Mouse (Mus musculus) heart, embryonic 15.5 days (tissue): ENCODE measurements around the gene Med24. TPM values are rescaled to one million over a fixed set of nuclear protein-coding genes. Genes with fewer than 3 reads are reported as not detected.
"Not testable (repeated sequence)": the region's sequence is repeated elsewhere in the genome, so short reads cannot be mapped to it uniquely, and the experiment has no call there.

Experiments used
- ATAC-seq: fragments of 200-750 bp; cut with Nextera tagmentation; replicated peaks from 2 replicates; pipeline ENCODE4 v1.8.0; 2017; ENCODE audit warnings: low read depth, moderate TSS enrichment; ENCODE audit not compliant: insufficient number of reproducible peaks, insufficient read depth, low FRiP score
- H3K27ac ChIP-seq: fragments of 300-500 bp; sonication (generic); 2 replicates; pipeline ENCODE4 v1.5.1; 2015; ENCODE audit warnings: mild to moderate bottlenecking, inconsistent platforms
- H3K27me3 ChIP-seq: fragments of 300-500 bp; sonication (generic); 2 replicates; pipeline ENCODE4 v1.6.1; 2015; ENCODE audit warnings: inconsistent platforms
- H3K36me3 ChIP-seq: fragments of 300-500 bp; sonication (generic); 2 replicates; pipeline ENCODE4 v1.6.1; 2015; ENCODE audit warnings: mild to moderate bottlenecking, inconsistent platforms
- H3K4me1 ChIP-seq: fragments of 300-500 bp; sonication (generic); replicated peaks from 2 replicates; pipeline ENCODE4 v1.6.1; 2015; ENCODE audit warnings: inconsistent platforms
- H3K4me2 ChIP-seq: fragments of 300-500 bp; sonication (generic); 2 replicates; pipeline ENCODE4 v1.6.1; 2015; ENCODE audit warnings: inconsistent platforms, mild to moderate bottlenecking, moderate library complexity
- H3K4me3 ChIP-seq: fragments of 300-500 bp; sonication (generic); 2 replicates; pipeline ENCODE4 v1.5.1; 2015; ENCODE audit warnings: mild to moderate bottlenecking, inconsistent platforms
- H3K9ac ChIP-seq: fragments of 300-500 bp; sonication (generic); 2 replicates; pipeline ENCODE4 v1.6.1; 2015; ENCODE audit warnings: mild to moderate bottlenecking, inconsistent platforms
- H3K9me3 ChIP-seq: fragments of 300-500 bp; sonication (generic); replicated peaks from 2 replicates; pipeline ENCODE4 v1.6.1; 2016; ENCODE audit warnings: inconsistent platforms
- WGBS: fragments of 180-500 bp; shearing (Covaris S2); methylation state at CpG from one replicate; pipeline ENCODE4 v1.1.7; 2015; ENCODE audit warnings: mixed read lengths; 5-methylcytosine and 5-hydroxymethylcytosine counted together
- polyA plus RNA-seq: library from polyadenylated mRNA; unstranded; fragments of >200 nt; fragmentation: Nextera tagmentation; extraction: Ambion mirVana; gene quantifications from 2 replicates; pipeline ENCODE4 v1.2.1, GENCODE M21; 2015

Med24 gene
- polyA plus RNA-seq, 1 experiment from 2014 or later = 33.5 TPM

DNA sequence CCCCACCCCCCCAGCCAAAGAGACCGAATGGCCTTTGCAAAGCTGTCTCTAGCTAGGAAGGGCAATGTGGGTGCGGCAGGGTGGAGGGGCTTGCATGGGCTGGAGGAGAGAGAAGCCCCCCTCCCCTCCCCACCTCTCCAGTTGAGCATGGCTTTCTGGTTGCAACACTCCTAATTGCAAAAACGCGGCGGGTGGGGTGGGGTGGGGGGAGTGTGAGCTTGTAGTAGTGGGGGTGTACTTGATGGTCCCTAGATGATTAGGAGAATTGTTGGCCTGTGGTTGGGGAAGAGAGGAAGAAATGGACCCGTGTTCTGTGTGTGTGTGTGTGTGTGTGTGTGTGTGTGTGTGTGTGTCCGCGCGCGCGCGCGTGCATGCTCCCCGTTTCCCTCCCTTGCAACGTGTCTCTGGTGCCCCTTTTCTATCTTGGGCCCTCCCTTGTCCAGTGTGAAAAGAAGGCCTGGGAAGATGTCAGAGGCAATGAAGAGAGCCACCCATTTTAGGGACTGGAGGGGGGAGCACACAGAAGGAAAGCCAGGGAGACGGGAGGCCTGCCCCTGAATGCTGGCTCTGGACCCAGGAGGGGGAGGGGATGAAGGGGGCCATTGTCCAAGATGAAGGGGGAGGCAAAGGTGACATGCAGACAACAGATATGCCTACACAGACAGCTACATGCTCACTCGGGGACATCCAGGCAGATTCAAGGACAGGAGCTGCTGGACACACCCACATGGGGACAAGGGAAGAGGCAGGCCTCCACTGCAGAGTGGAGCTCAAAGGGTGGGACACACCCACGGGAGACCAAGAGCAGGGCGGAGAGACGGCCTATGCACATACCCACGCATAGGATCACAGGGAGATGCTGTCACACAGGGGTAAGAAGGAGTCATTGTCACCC, 13.4 kb upstream of the Med24 start:
- Histone ChIP-seq H3K36me3 (no peaks in the 10 kb centered on the region), H3K4me2 (peak overlapping the region; percentile 89), H3K9ac (peak overlapping the region; percentile 88), H3K27me3 (no peaks in the 10 kb centered on the region), H3K9me3 (no peaks in the 10 kb centered on the region), H3K4me3 (peak overlapping the region; percentile 79), H3K27ac (peak overlapping the region; percentile 96), H3K4me1 (peaks cover 70% of the 10 kb centered on the region)
- no peak for ATAC-seq
- WGBS = 1% methylated on average over 21 of the region's 21 CpGs

DNA sequence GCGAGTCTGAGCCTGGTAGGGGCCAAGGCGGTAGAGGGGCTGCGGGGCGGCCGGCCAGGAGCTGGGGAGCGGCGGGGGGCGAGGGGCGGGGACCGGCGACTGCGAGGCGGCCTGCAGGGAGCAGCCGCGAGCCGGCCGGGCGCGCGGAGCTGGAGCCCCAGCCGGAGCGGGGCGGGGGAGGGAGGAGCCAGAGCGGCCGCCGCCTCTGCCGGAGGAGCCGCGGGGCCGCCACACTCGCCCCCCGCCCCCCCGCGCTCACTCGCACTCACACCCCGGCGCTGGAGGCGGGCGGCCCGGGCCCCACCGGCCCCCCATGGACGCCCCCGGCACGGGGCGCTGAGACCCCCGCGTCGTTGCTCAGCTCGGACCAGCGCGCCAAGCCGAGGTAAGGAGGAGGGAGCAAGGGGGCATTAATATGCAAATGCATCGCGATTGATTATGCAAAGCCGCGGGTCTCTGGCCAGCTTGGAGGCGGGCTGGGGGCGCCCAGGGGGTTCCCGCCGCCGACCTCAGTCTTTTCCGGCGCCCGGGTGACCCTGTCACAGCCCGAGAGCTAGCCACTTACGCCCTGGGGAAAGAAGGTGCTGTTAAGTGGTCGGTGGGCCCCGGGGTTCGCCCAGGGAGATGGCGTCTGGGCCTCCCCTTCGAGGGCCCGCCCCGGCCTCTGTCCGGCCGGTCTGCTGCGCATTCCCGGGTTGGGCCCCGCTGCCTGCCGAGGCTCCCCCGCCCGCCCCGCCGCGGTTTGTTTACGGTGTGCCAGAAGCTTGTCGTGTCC, 12.6 kb upstream of the Med24 start:
- Histone ChIP-seq H3K9me3 (no peaks in the 10 kb centered on the region), H3K4me1 (peaks cover 63% of the 10 kb centered on the region), H3K9ac (peak overlapping the region; percentile 88), H3K4me3 (peak overlapping the region; percentile 79), H3K4me2 (peak overlapping the region; percentile 89), H3K36me3 (no peaks in the 10 kb centered on the region), H3K27me3 (no peaks in the 10 kb centered on the region), H3K27ac (peak overlapping the region; percentile 96)
- ATAC-seq = peak; percentile 76
- WGBS = under 1% methylated on average over 78 of the region's 86 CpGs

DNA sequence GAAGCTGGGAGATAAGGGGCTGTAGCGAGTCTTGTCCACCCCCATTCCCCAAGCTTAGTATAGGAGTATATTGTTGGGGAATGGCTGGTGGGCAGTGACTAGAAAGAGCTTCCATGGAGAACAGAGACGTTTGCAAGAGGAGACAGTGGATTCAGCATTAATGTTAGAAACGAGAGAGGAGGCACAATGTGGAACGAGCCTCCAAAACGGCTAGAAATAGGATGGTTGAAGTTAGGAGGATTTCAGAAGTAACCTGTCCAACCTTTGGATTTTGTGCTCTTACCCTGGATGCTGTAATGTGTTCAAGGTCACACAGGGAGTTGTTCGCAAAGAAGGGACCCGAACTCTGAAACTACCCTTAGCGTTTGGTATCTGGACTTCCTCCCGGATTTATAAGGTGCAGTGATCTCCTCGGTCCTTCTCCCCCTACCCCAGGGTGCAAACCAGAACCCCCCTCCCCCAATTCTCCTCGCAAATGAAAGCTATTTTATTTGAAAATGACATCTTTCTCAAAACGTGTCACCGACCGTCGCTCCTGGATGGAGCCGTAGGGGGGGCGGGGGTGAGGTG, 11.9 kb upstream of the Med24 start:
- Histone ChIP-seq H3K9me3 (no peaks in the 10 kb centered on the region), H3K4me1 (peaks cover 56% of the 10 kb centered on the region), H3K36me3 (no peaks in the 10 kb centered on the region), H3K4me2 (peak overlapping the region; percentile 89), H3K27ac (peak overlapping the region; percentile 96), H3K4me3 (peak overlapping the region; percentile 79), H3K27me3 (no peaks in the 10 kb centered on the region), H3K9ac (peak overlapping the region; percentile 88)
- ATAC-seq = no peak
- WGBS = under 1% methylated on average over 17 of the region's 17 CpGs

DNA sequence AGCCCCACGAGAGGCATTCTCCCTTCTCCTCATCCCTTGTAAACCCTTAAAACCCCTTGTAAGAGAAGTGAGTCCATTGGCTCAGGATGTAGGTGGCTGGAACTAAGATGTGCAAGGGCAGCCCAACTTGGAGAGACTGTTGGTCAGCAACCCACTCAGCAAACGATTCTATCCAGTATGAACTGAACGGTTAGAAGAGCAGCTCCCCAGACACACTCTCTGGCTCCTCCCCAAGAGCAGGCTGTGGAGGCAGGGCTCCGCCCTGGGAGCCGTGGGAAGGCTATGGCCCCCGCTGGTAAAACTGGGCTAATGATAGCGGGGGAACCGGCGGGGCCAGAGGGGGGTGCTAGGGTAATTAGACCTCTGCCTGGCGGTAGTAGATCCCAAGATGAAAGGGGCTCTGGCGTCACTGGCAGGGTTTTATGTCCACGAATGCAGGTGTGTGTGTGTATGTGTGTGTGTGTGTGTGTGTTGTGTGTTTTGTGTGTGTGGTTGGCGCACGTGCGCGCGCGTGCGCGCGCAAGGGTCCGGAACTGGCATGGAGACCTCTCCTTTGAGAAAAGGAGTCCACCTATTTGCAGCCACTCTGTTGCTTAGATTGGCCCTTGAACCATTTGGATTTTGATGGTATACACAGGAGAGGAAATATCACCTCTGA, 11.3 kb upstream of the Med24 start, which contains the start of gene Thra:
Gene Thra (plus strand): TSS at position 246 of the 658 bp plus-strand sequence.
- H3K27ac ChIP-seq = peak within 1 kb of the TSS; percentile 96
- peak within 1 kb of the TSS; percentile 88 for H3K9ac ChIP-seq
- H3K4me2 ChIP-seq = peak within 1 kb of the TSS; percentile 89
- under 1% methylated on average over 22 of the region's 22 CpGs for WGBS
- H3K4me1 ChIP-seq = peaks cover 50% of the 10 kb centered on the region
- H3K4me3 ChIP-seq = peak within 1 kb of the TSS; percentile 79
- no peaks in the 10 kb centered on the region for H3K9me3 ChIP-seq
- ATAC-seq = peak; percentile 67
- H3K36me3 ChIP-seq = no peaks in the 10 kb centered on the region
- no peaks in the 10 kb centered on the region for H3K27me3 ChIP-seq

DNA sequence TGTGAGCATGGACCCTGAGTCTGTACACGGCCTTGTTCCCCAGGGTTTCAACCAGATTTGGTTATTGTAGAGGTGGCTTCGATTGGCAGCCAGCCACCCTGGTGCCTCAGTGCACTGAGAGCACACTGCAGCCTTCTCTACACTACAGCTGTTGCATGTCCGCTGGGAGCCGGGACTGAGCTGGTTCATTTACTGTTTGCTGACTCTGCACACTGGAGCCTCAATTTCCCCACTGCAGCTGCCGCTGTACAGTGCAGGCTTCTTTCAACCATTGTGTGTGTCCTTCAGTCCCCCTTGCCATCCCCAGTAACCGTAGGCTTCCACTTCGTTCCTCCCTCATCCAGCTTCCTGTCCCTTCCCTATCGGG, 10.8 kb upstream of the Med24 start:
- Histone ChIP-seq H3K9me3 (no peaks in the 10 kb centered on the region), H3K27me3 (no peaks in the 10 kb centered on the region), H3K4me1 (peaks cover 45% of the 10 kb centered on the region), H3K4me3 (peak overlapping the region; percentile 79), H3K9ac (peak overlapping the region; percentile 88), H3K4me2 (peak overlapping the region; percentile 89), H3K36me3 (no peaks in the 10 kb centered on the region), H3K27ac (peak overlapping the region; percentile 96)
- 10% methylated on average over 8 of the region's 8 CpGs for WGBS
- 0 out of 2 replicates have a peak, but pooled peaks have one; percentile 1 for ATAC-seq

DNA sequence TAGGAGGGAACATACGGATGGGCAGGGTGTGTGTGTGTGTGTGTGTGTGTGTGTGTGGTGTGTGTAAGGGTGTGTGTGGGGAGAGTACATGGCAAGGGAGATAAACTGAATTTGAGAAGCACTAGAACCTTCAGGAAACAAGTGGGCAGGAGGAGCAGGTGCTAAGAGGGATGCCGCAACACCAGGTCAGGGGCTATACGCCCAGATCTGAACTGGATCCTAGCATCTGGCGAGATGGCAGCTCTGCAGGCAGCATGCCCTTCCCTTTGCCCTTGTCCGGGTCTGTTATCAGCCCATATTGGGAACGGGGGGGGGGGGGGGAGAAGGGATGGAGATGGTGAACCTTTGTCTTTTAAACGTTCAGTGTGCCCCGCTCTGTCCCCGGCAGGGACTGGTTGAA, 9.7 kb upstream of the Med24 start:
- no peak overlapping the region for H3K9ac ChIP-seq
- 0 out of 2 replicates have a peak overlapping the region, but pooled peaks have one; percentile 96 for H3K27ac ChIP-seq
- H3K4me2 ChIP-seq = no peak overlapping the region
- WGBS = 63% methylated on average over 9 of the region's 9 CpGs
- H3K9me3 ChIP-seq = no peaks in the 10 kb centered on the region
- no peaks in the 10 kb centered on the region for H3K27me3 ChIP-seq
- peaks cover 34% of the 10 kb centered on the region for H3K4me1 ChIP-seq
- ATAC-seq = no peak
- no peaks in the 10 kb centered on the region for H3K36me3 ChIP-seq
- no peak overlapping the region for H3K4me3 ChIP-seq

DNA sequence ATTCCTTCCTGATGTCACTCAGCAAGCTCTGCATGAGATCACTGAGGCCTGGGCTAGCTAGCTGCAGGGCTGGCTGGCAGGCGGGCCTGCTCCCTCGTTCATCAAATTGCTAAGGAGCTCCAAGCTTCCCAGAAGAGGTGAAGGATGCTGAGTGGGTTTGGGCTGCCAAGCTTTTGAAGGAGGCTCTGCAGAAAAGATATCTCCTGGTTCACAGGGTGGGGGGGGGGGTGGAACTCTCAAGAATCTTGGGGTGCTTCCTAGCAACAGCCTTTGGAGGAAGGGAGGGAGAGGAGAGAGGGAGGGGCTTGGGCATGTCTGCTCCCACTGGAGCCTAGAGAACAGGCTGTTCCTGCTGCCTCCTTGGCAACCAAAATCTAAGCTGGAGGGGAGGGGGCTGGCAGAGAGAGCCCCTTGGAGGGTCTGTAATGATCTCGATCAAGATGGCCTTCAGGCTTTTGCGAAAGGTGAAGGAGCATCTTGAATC, 9.2 kb upstream of the Med24 start:
- no peak overlapping the region for H3K4me2 ChIP-seq
- no peaks in the 10 kb centered on the region for H3K27me3 ChIP-seq
- no peak for ATAC-seq
- H3K9ac ChIP-seq = no peak overlapping the region
- H3K4me1 ChIP-seq = peaks cover 29% of the 10 kb centered on the region
- no peak overlapping the region for H3K27ac ChIP-seq
- H3K9me3 ChIP-seq = no peaks in the 10 kb centered on the region
- no peaks in the 10 kb centered on the region for H3K36me3 ChIP-seq
- WGBS = 51% methylated on average over 4 of the region's 4 CpGs
- no peak overlapping the region for H3K4me3 ChIP-seq

DNA sequence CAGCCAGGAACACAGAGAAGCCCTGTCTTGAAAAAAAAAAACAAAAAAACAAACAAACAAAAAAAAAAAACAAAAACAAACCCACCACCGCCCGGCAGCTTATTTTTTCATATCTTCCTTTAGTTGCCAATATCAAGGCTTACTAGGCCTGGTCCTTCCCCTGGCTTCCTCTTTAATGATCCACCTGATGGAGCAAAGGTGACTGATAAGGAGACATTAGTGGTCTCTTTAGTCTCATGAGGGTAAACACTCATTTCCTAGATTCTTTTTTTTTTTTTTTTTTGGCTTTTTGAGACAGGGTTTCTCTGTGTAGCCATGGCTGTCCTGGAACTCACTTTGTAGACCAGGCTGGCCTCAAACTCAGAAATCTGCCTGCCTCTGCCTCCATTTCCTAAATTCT, 8.0 kb upstream of the Med24 start:
- H3K4me1 ChIP-seq = peaks cover 20% of the 10 kb centered on the region
- not testable (repeated sequence) for H3K4me3 ChIP-seq, H3K4me2 ChIP-seq, H3K36me3 ChIP-seq, H3K9ac ChIP-seq, H3K27ac ChIP-seq, ATAC-seq, H3K27me3 ChIP-seq, H3K9me3 ChIP-seq
- 77% methylated on average over 2 of the region's 2 CpGs for WGBS

DNA sequence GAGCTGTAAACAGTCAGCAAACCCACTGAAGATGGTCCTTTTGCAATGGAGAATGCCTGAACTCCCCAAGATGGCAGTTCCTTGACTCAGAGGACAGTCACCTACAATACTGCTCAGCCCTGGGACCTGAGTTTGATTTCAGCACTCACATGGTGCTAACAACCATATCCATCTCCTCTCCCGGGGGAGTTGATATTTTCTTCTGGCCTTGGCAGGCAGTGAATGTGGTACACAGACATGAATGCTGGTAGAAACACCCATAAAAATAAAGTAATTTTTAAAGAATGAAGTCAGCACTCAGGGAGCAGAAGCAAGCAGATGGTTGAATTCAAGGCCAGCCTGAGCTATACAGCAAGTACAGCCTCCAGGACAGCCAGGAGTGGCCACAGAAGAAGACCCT, 6.9 kb upstream of the Med24 start:
- Histone ChIP-seq H3K36me3 (no peaks in the 10 kb centered on the region), H3K27me3 (no peaks in the 10 kb centered on the region), H3K4me1 (peaks cover 19% of the 10 kb centered on the region), H3K4me3 (no peak overlapping the region), H3K4me2 (no peak overlapping the region), H3K27ac (no peak overlapping the region), H3K9me3 (no peaks in the 10 kb centered on the region), H3K9ac (no peak overlapping the region)
- 81% methylated on average over 1 of the region's 1 CpGs for WGBS
- no peak for ATAC-seq

DNA sequence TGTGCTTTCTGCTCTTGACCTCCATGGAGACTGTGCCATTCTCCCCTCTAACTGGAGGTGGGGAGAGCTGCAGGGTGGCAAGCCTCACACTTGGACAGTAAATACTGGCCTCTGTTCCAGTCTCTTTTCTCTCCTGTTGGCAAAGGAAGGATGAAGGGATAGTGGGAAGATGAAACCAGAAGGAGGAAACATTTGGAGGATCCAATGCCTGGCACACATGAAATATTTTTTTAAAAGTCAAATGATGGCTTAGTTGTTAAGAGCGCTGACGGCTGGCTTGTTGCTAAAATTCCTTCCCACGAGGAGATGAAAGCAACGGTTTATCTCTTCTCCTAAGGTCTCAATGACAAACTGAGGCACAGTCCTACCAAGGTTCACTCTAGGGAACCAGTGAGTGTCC, 5.9 kb upstream of the Med24 start:
- 85% methylated on average over 4 of the region's 4 CpGs for WGBS
- H3K4me3 ChIP-seq = no peak overlapping the region

DNA sequence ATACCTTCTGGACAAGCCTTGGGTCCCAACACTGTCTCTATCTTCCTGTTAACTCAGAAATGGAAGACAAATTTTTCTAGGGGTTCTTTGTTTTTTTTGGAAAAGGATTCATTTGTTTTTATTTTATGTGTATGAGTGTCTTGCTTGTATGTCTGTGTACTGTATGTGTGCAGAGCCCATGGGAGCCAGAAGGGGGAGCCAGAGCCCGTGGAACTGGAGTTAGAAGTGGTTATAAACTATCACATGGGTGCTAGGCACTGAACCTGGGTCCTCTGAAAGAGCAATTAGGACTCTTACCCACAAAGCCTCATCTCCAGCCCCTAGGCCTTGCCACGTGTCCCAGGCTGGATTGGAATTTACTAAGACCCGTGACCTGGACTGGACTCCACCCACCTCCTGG, 4.8 kb upstream of the Med24 start:
- 75% methylated on average over 3 of the region's 3 CpGs for WGBS
- Histone ChIP-seq H3K36me3 (no peaks in the 10 kb centered on the region), H3K27me3 (no peaks in the 10 kb centered on the region), H3K4me3 (no peak overlapping the region), H3K27ac (no peak overlapping the region), H3K4me1 (peaks cover 17% of the 10 kb centered on the region), H3K9ac (no peak overlapping the region), H3K9me3 (no peaks in the 10 kb centered on the region), H3K4me2 (no peak overlapping the region)
- ATAC-seq = no peak

More for the DNA sequence above, 5.9 kb upstream of the Med24 start:
- no peak overlapping the region for H3K27ac ChIP-seq
- peaks cover 22% of the 10 kb centered on the region for H3K4me1 ChIP-seq
- no peak for ATAC-seq
- H3K4me2 ChIP-seq = no peak overlapping the region
- no peaks in the 10 kb centered on the region for H3K36me3 ChIP-seq
- no peak overlapping the region for H3K9ac ChIP-seq
- H3K9me3 ChIP-seq = no peaks in the 10 kb centered on the region
- no peaks in the 10 kb centered on the region for H3K27me3 ChIP-seq
